Mouse (Mus musculus) myocyte (in vitro differentiated cells): ENCODE data around the gene Trpm4. TPM values are rescaled to one million over a fixed set of nuclear protein-coding genes. Genes with fewer than 3 reads are reported as not detected.

Source experiments
- H3K27me3 ChIP-seq: one replicate; pipeline ENCODE4 v1.6.1; 2011; ENCODE audit not compliant: control insufficient read depth, insufficient read depth, insufficient read length
- H3K36me3 ChIP-seq: one replicate; pipeline ENCODE4 v1.6.1; 2011; ENCODE audit not compliant: control insufficient read depth, insufficient read depth
- H3K4me2 ChIP-seq: one replicate; pipeline ENCODE4 v1.6.1; 2011; ENCODE audit warnings: low read depth, control low read depth
- H3K4me3 ChIP-seq: one replicate; pipeline ENCODE4 v1.5.1; 2011; ENCODE audit warnings: mild to moderate bottlenecking, control low read depth, moderate library complexity
- H3K79me2 ChIP-seq: one replicate; pipeline ENCODE4 v1.6.1; 2011; ENCODE audit not compliant: control insufficient read depth, insufficient read depth
- H3ac ChIP-seq: one replicate; pipeline ENCODE4 v1.6.1; 2011; ENCODE audit not compliant: control insufficient read depth, insufficient read length
- CEBPB ChIP-seq: IDR thresholded peaks from 2 replicates; pipeline ENCODE4 v1.6.1; 2011; ENCODE audit warnings: mild to moderate bottlenecking, moderate library complexity; ENCODE audit not compliant: poor library complexity, insufficient read depth, severe bottlenecking
- E2F4 ChIP-seq: IDR thresholded peaks from one replicate; pipeline ENCODE4 v1.6.1; 2011; ENCODE audit warnings: mild to moderate bottlenecking, control low read depth, moderate library complexity; ENCODE audit not compliant: insufficient read depth
- MAX ChIP-seq: IDR thresholded peaks from one replicate; pipeline ENCODE4 v1.6.1; 2011; ENCODE audit warnings: low read depth, mild to moderate bottlenecking, control low read depth
- MYOD1 ChIP-seq, 3 experiments: IDR thresholded peaks; one replicate each; pipeline ENCODE4 v1.6.1; 2011; ENCODE audit warnings: control low read depth in 2 of 3, low read depth in 2 of 3, mild to moderate bottlenecking in 2 of 3, moderate library complexity in 1 of 3; ENCODE audit not compliant: insufficient read length in 2 of 3, control insufficient read depth in 1 of 3
- MYOG ChIP-seq, 3 experiments: IDR thresholded peaks; one replicate each; pipeline ENCODE4 v1.6.1; 2011; ENCODE audit warnings: control low read depth in 2 of 3, low read depth in 2 of 3, mild to moderate bottlenecking in 2 of 3; ENCODE audit not compliant: insufficient read length in 2 of 3, control insufficient read depth in 1 of 3, insufficient read depth in 1 of 3
- POLR2A ChIP-seq: IDR thresholded peaks from one replicate; pipeline ENCODE4 v1.6.1; 2011; ENCODE audit warnings: low read depth, mild to moderate bottlenecking, control low read depth, moderate library complexity; ENCODE audit not compliant: insufficient read length
- POLR2AphosphoS2 ChIP-seq: IDR thresholded peaks from one replicate; pipeline ENCODE4 v1.6.1; 2011; ENCODE audit warnings: low read depth, control low read depth; ENCODE audit not compliant: insufficient read length
- REST ChIP-seq: IDR thresholded peaks from one replicate; pipeline ENCODE4 v1.6.1; 2011; ENCODE audit warnings: mild to moderate bottlenecking, control low read depth, moderate library complexity; ENCODE audit not compliant: insufficient read depth, insufficient read length
- SRF ChIP-seq: IDR thresholded peaks from one replicate; pipeline ENCODE4 v1.6.1; 2011; ENCODE audit warnings: low read depth; ENCODE audit not compliant: control insufficient read depth, insufficient read length
- TCF12 ChIP-seq: IDR thresholded peaks from one replicate; pipeline ENCODE4 v1.6.1; 2011; ENCODE audit warnings: mild to moderate bottlenecking, control low read depth; ENCODE audit not compliant: poor library complexity, insufficient read depth, severe bottlenecking
- TCF3 ChIP-seq: IDR thresholded peaks from one replicate; pipeline ENCODE4 v1.6.1; 2011; ENCODE audit warnings: low read depth, control low read depth; ENCODE audit not compliant: insufficient read length
- USF1 ChIP-seq: IDR thresholded peaks from one replicate; pipeline ENCODE4 v1.6.1; 2011; ENCODE audit warnings: low read depth, mild to moderate bottlenecking, control low read depth, moderate library complexity
- polyA plus RNA-seq: library from polyadenylated mRNA; unstranded; fragments of >200 nt; fragmentation: generic; extraction: Trizol; gene quantifications from one replicate; pipeline ENCODE4 v1.2.1, GENCODE M21; 2012; ENCODE audit warnings: missing spikeins

Trpm4 gene
- polyA plus RNA-seq, 1 experiment, result 27.3 TPM

- Histone ChIP-seq H3ac (peak overlapping the region; percentile 3), H3K79me2 (no peaks in the 10 kb centered on the region), H3K36me3 (no peaks in the 10 kb centered on the region), H3K4me2 (peak overlapping the region; percentile 100), H3K4me3 (peak overlapping the region; percentile 36), H3K27me3 (no peaks in the 10 kb centered on the region)
- peak; percentile 53 for TF ChIP-seq USF1
- TF ChIP-seq POLR2A, result peak; percentile 44
- peak; percentile 40 for TF ChIP-seq POLR2AphosphoS2
- no peak for TF ChIP-seq CEBPB
- TF ChIP-seq MYOD1 (IDR thresholded peaks at IDR 0.05; ENCODE audit: control insufficient read depth in 1 of 3, insufficient read length in 2 of 3, low read depth in 2 of 3), result no peak
These were observed 4.8 kb upstream of the Trpm4 start for GRCm38 (mm10) chr7:45338161-45338911.

- Histone ChIP-seq H3K79me2 (no peaks in the 10 kb centered on the region), H3K4me3 (peak overlapping the region; percentile 36), H3K4me2 (peak overlapping the region; percentile 100), H3K27me3 (no peaks in the 10 kb centered on the region), H3K36me3 (no peaks in the 10 kb centered on the region), H3ac (no peak overlapping the region)
- TF ChIP-seq MYOD1 (IDR thresholded peaks at IDR 0.05; ENCODE audit: control insufficient read depth in 1 of 3, insufficient read length in 2 of 3, low read depth in 2 of 3) (no peak), E2F4 (no peak), CEBPB (no peak), TCF3 (no peak), MAX (no peak), SRF (no peak)
These were observed 3.9 kb upstream of the Trpm4 start for GRCm38 (mm10) chr7:45337469-45337868.

GRCm38 (mm10) chr7:45336319-45336718, 2.7 kb upstream of the Trpm4 start:
- peak overlapping the region; percentile 36 for H3K4me3 ChIP-seq
- H3K4me2 ChIP-seq, result peak overlapping the region; percentile 100
- H3K36me3 ChIP-seq, result no peaks in the 10 kb centered on the region
- H3ac ChIP-seq, result no peak overlapping the region
- H3K79me2 ChIP-seq, result no peaks in the 10 kb centered on the region
- no peak for TF ChIP-seq USF1
- TF ChIP-seq POLR2A, result no peak
- TF ChIP-seq TCF12, result no peak
- no peaks in the 10 kb centered on the region for H3K27me3 ChIP-seq

- peak within 1 kb of the TSS; percentile 65 for H3K4me3 ChIP-seq
- no peaks in the 10 kb centered on the region for H3K36me3 ChIP-seq
- peak within 1 kb of the TSS; percentile 100 for H3K4me2 ChIP-seq
- no peaks in the 10 kb centered on the region for H3K27me3 ChIP-seq
- no peak for TF ChIP-seq REST
- TF ChIP-seq MAX, result no peak
- peak; percentile 58 for TF ChIP-seq POLR2AphosphoS2
- TF ChIP-seq E2F4, result no peak
- no peak for TF ChIP-seq SRF
- TF ChIP-seq CEBPB, result no peak
- TF ChIP-seq POLR2A, result peak; percentile 53
- peak; percentile 2 for TF ChIP-seq TCF12
- peak in 2 of 3 experiments; percentile 19 to 57 for TF ChIP-seq MYOD1 (IDR thresholded peaks at IDR 0.05; ENCODE audit: control insufficient read depth in 1 of 3, insufficient read length in 2 of 3, low read depth in 2 of 3)
- TF ChIP-seq MYOG (IDR thresholded peaks at IDR 0.05; ENCODE audit: control insufficient read depth in 1 of 3, insufficient read depth in 1 of 3, insufficient read length in 2 of 3, low read depth in 2 of 3), result peak; percentile 7 to 52 (median 23)
- no peak for TF ChIP-seq USF1
- TF ChIP-seq TCF3, result no peak
- no peak within 1 kb of the TSS for H3ac ChIP-seq
- H3K79me2 ChIP-seq, result no peaks in the 10 kb centered on the region
These were observed 1.5 kb upstream of the Trpm4 start, which contains the start of gene Hrc for GRCm38 (mm10) chr7:45335056-45335455. Gene Hrc (plus strand): TSS chr7:45335290.

GRCm38 (mm10) chr7:45334605-45335004, 1.0 kb upstream of the Trpm4 start:
- H3K79me2 ChIP-seq, result no peaks in the 10 kb centered on the region
- peak overlapping the region; percentile 89 for H3K4me2 ChIP-seq
- H3K27me3 ChIP-seq, result no peaks in the 10 kb centered on the region
- no peak overlapping the region for H3ac ChIP-seq
- H3K4me3 ChIP-seq, result peak overlapping the region; percentile 65
- TF ChIP-seq TCF3 (peak; percentile 75), MYOD1 (IDR thresholded peaks at IDR 0.05; ENCODE audit: control insufficient read depth in 1 of 3, insufficient read length in 2 of 3, low read depth in 2 of 3) (peak; percentile 84 to 98 (median 94)), USF1 (no peak), POLR2AphosphoS2 (peak; percentile 30), POLR2A (peak; percentile 56), CEBPB (no peak), TCF12 (peak; percentile 88), REST (no peak), MAX (no peak), MYOG (IDR thresholded peaks at IDR 0.05; ENCODE audit: control insufficient read depth in 1 of 3, insufficient read depth in 1 of 3, insufficient read length in 2 of 3, low read depth in 2 of 3) (peak; percentile 92 to 99 (median 95))
- H3K36me3 ChIP-seq, result no peaks in the 10 kb centered on the region
